Mouse (Mus musculus) embryo, embryonic 10.5 days (tissue): ENCODE data around the gene Gm49353.

Experiments used
- DNase-seq: peaks from one replicate; pipeline ENCODE4 v3.0.0-alpha.2; 2015; ENCODE audit warnings: low spot score

The Gm49353 gene

DNA sequence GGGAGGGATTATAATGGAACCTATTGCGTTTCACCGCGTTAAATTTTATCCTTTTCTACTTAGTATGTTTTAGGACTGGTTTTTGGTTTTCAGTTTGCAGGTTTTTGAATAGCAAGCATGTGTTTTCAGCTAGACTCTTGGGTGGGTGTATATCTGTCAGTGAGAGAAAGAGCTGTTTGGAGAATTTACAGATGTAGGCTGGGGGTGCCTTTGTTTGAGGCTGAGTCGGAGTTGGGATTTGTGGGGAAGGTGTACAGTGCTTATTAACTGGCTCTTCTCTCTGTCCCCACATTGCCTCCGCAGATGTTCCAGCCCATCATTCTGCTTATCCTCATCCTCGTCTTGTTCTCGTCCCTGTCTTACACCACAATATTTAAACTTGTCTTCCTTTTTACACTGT is at the start of gene Gm49353:
Gene Gm49353, plus strand, starts transcription at position 313 of the 400 bp plus-strand sequence.
- DNase-seq: no peak

DNA sequence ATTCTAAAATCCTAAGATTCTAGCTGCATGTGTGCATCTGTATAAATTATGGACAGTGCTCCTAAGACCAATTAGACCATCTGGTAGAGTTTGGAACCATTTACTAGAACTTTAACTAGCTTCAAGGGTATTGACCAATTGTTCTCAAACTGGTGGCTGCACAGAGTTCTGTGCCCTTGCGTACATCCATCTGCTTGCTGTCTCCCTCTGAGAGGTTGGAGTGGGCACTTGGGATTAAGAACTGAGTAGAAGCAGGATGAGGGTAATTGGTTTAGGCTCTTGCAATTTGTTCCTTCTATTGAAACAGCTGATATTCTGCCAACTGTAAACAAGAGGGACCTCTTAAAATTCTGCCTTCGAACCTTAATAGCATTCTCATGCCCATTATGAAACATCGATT is 43.5 kb upstream of the Gm49353 start:
- DNase-seq: no peak

DNA sequence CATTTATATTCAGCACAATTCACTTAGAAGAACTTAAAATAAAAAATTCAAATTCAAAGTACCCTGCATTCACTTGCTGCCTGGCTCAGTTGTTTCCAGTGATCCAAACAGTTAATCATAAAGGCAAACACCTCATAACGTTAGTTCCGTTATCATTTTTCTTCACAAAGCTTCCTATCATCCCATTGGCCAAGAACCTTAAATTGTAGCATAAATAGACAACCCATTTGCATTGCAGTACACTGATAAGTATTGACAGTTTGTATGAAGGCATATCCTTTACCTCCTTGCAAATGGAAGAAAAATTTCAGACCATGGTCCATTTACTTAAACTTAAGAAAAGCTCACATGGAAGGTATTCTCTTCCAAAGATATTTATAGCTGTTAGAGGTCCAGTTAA is 37.1 kb upstream of the Gm49353 start:
- DNase-seq: no peak

DNA sequence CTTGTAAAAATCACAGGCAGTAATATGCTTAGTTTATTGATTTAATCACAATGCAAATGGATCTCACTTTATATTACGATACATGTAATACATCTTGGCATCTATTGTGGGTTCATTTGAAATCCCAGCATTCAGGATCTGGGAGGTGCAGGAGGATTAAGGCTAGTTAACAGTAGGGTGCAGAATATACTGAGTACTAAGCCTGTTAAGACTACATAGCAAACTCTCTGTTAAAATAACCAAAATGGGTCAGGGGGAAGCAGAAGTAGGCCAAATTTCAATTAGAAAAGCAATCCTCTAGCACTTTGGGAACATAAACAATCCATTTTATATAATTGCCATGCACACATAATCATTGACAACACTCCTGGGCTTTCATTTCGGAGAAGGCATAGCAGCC is 25.0 kb upstream of the Gm49353 start:
- DNase-seq: no peak

DNA sequence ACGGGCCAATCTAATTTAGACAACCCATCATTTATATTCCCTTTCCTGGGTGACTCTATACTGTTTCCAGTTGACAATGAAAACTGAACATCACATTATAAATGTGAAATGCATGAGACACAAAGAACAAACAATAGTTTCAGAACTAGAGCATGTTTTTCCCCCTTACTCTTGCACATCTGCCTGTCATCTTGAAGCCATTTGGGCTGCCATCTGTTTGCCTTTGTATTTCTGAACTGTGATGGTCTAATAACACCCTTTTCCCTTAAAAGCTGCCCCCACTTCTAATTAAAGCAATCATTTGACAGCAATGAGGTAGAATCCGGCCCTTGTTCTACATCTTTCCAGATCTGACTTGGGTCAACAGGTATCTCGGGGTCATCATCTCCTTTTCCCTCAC is 23.1 kb upstream of the Gm49353 start:
- peak; percentile 4 for DNase-seq

DNA sequence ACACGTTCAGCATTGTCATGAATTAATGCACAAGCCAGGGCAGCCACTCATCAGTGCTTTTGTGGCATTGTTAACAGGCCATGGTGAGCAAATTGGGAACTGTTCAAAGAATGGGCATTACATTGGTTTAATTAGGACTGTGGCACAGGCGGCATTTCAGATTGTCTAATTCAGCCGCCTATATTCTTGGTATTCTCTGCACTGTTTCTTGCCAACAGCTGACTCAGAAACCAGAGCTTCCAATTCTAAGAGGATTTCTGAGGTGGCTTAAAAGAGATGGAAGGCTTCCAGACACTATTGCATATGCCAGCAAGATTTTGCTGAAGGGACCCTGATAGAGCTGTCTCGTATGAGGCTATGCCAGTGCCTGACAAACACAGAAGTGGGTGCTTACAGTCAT is 21.9 kb upstream of the Gm49353 start:
- DNase-seq: no peak

GRCm38 (mm10) chr10:29178003-29178402 is 20.8 kb upstream of the Gm49353 start:
- no peak for DNase-seq

DNA sequence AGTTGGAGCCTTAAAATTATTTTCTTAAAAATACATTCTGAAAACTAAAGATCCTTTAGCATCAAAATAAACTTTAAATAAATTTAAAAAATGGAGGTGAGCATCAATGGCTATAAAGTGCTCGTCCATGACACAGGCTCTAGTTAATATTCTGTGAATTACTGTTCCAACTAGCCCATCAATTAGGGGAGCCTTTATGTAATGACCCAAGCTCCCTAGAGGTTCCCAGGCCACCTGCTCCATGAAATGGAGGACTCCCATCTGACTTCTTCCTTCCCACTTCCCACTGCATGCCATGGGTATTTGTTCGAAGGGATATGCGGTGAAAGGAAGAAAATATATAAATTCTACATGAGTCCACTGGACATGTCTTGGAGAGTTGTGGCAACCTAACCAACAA is 18.5 kb upstream of the Gm49353 start:
- peak; percentile 2 for DNase-seq

DNA sequence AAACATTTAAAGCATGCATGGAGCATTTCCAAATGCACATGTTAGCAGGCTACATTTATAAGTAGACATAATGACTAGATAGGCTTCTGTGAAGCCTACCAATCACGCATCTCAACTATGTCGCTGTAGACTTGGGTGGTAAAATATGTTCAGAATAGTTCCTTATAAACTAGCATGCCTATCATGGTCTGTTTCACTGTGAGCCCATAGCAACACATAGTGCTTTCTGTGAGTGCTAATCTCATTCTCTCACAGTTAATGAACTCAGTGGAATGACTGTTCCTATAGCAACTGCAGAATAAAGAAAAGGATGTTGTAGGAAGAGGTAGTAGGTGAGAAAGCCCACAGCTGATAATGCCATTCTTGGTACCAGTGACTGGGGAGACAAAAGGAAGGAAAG is 17.7 kb upstream of the Gm49353 start:
- peak; percentile 1 for DNase-seq

DNA sequence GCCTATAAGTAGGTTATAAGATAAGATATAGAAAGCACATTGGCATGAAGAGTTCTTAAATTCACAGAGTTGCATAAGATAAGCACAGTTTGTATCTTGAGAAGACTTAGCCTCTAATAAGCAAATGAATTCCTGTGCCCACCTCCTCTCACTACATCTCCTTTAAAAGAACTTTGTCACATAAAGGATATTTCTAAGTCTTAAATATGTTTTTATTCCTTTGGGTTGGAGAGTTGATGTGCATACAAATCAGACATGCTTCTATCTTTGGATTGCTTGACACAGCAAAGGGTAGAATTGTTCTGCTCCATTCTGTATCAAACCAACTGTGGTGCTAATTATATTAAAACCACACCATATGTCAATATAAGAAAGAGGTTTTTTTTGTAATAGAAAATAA is 5.0 kb upstream of the Gm49353 start:
- DNase-seq: no peak

- DNase-seq: no peak
Observed at GRCm38 (mm10) chr10:29196811-29197210, 1.9 kb upstream of the Gm49353 start.

DNA sequence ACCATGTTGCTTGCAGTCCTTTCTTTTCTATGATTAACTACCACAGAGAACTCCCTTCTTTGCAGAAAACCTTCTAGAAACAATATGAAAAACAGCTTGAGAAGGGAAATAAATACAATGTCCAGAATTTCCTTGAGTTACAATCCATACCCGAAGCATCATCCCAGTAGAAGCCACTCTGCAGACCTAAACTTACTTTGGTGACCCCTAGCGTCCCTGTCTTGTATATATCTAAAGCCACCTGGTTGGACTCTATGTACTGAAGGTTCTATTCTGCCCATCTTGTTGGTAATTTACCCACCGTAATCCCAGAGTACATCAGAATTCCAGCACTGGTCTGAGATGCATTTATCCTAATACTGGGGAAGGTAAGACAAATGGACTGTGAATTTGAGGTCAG is 1.1 kb downstream of the Gm49353 start:
- DNase-seq: no peak

- DNase-seq: no peak
Observed at GRCm38 (mm10) chr10:29200609-29201008, 1.9 kb downstream of the Gm49353 start.

GRCm38 (mm10) chr10:29206730-29207129 is 8.0 kb downstream of the Gm49353 start:
- peak; percentile 77 for DNase-seq

- DNase-seq: no peak
Observed at GRCm38 (mm10) chr10:29208735-29209134, 10.0 kb downstream of the Gm49353 start.

- peak; percentile 81 for DNase-seq
Observed at GRCm38 (mm10) chr10:29211453-29211852, 12.7 kb downstream of the Gm49353 start, which contains the start of gene 9330159F19Rik. TSS of gene 9330159F19Rik (plus strand) at chr10:29211606.

DNA sequence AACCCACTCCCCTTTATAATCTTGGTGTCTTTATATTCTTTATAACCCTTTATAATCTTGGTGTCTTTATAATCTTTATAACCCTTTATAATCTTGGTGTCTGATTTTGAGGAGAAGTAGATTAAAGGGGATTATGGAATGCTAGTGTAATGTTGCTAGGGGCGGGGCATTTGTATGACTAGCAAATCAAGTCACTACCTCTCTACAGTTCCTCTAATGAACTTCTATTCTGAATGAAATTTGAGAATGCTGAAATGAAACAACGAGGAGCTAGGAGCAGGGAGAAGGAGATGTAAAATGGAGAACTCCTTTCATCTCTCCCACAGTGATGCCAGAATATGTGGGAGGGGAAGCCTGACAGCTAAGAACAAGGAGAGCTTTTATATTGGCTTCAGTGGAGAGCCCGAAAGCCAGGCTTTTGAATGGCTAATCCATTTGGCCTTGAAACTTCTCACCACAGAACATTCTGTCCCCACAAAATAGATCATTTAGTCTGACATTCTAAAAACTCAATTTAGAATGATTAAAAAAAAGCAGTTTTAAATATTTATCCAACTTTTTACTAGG is 14.9 kb downstream of the Gm49353 start:
- peak; percentile 21 for DNase-seq

GRCm38 (mm10) chr10:29216957-29217356 is 18.2 kb downstream of the Gm49353 start:
- no peak for DNase-seq

DNA sequence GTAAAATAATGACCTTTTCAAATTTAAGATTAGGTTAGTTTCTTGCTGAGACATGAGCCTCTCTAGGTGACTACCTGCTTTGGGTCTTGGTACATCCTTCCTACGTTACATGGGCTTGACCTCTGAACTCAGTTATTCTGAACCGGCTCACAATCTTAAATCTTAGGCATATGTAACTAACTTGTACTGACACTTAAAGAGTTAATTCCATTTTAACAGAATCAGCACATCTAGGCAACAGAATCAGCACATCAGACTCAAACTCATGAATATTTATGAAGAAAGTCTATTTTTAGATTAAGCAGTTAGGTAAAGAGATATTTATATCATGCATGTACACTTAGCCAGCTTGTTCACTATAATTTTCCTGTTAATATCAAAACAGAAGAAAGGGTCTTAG is 18.7 kb downstream of the Gm49353 start:
- DNase-seq: no peak

GRCm38 (mm10) chr10:29225329-29225728 is 26.6 kb downstream of the Gm49353 start:
- no peak for DNase-seq

DNA sequence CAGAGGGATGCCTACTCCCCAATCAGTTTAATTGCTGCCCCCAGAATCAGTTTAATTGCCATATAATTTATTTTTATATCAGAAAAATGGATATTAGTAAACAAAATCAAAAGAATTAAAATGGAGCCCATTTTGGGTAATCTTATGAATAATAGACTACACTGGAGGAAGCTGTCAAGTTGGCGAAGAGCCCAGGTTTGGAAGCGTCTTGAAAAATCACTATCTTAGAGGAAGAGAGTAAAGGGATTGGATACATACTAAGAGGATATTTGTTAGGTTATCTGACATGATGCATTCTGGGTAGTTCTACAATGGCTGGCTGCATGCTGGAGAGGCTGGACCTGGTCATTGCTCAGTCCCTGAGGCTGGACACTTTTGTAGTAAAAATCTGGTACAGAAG is 32.5 kb downstream of the Gm49353 start:
- no peak for DNase-seq
